Mouse (Mus musculus): ENCODE measurements at regions not wholly inside any gene's neighbourhood (a gene's known extent, or its start where the extent isn't known, plus 50 kb on each side); places are given as distances from the start of the nearest gene placed in this dataset.

DNA sequence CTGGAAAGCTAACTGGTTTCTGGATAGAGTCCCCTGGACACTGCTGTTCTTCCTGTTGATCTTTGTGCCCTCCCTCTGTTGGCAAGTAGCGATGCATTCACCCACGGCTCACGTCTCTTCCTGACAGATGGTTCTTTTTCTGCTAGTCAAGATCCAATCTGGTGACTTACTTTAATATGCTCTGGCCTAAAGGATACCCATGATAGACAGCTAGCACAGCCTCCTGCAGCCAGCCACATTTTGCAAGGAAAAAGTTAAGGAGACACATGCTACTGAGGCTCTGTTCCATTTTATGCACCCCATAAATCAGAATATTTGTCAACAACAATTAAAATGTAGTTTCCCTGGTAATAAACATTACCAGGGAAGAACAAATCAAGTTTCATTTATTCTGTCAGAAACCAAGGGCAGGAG is 410.3 kb upstream of the Tmpo start:
- intact Hi-C loops (cut with DNase I), result no loop called here

DNA sequence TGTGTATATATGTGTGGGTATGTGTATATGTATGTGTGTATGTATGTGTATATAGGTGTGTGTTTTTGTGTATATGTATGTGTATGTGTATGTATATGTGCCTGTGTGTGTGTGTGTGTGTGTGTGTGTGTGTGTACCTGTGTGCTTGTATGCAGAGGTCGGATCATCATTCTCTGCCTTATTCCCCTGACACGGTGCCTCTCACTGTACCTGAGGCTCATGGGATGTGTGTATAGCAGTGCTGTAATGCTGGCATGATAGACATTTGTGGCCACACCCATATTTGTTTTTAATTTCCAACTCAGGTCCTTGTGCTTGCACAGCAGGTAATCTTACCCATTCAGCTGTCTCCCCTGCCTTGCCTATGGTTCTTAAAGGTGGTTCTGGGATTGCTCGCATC is 402.1 kb upstream of the Tmpo start:
- intact Hi-C loops (cut with DNase I), result no loop called here

DNA sequence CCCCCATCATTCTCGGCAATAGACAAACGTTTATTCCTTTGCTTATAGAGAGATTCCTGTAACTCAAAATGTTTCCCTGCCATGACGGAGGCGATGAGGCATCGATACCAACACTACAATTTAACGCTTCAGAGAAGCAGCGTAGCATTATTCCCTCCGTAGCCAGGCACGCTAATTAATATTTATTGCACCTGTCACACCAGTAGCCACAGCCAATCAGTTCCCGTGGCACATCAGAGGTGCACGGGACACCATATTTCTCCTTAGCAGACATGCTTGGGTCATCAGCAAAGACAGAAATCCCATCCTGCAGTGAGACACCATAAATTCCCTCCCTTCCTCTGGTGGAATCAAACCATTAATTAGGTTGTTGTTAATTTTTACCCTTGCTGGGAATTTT is 399.8 kb upstream of the Tmpo start:
- intact Hi-C loops (cut with DNase I), result no loop called here

DNA sequence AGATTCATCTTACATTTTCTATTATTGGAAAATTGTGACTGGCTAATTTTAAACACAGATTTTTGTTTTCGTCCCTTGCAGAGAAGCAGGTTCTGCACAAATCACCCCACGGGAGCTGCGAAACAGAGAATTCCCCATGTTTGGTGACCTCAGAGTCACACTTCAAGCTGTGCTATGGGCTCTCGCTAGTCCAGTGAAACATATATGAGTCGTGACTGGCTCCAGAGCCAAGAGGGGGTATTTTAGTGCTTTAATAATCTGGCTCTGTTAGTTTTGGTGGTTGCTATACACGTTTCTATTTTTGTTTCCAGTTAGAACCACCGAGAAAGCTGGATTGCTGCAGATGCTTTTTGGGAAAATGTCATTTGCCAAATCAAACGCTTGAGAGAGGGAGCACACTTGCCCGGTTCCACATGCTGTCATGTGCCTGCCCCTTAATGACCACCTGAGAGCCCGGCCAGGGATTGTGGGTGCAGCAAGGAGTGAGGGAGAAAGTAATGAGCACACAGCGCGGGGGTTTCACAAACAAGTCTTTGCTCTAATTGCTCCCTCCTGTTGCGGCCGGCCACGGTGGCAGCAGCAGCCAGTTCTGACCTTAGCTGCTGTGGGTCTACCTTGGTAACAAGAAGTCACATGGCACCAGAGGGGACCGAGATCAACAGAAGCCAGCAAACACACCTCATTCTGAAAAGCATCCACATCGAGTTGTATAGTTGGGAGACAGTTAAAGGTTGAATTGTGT is 394.4 kb upstream of the Tmpo start:
- intact Hi-C loops (cut with DNase I), result no loop called here

DNA sequence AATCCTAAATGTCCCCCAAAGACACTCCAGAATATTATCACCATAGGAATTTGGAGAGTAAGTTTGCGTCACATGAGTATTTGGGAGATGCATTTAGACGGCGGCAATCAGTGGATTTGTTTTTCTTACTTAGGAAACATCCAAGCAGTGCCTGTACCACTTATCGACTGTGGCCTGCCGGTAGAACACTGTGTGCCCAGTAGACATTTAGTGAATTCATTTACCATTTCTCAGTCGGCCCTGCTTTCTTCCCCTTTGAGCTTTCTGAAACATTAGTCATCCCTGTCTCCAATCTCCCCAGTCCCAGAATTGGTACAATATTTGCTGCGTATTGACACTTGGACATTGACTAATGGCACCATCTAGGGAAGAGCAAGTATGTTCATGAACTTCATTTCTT is 391.7 kb upstream of the Tmpo start:
- intact Hi-C loops (cut with DNase I), result no loop called here

DNA sequence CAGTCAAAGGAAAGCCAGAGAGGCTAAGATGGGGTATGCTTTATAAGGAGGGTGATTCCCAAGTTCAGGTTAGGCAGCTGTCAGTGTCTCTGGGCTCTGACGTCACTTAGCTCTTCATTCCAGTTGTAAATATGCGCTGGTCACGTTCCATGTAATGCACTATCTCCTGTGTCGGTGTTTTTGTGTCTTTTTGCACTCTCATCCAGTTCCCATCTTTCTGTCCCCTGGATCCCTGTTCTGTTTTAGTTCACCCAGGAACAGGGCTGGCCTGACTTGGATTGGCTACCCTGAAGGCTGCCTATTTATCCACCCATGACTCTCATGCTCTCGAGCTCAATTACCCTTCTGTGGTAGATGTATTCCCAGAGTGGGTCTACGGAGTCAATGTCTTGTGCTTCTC is 387.9 kb upstream of the Tmpo start:
- intact Hi-C loops (cut with DNase I), result no loop called here

GRCm38 (mm10) chr10:91566116-91566774 is 385.1 kb upstream of the Tmpo start:
- intact Hi-C loops (cut with DNase I), result no loop called here

- intact Hi-C loops (cut with DNase I), result no loop called here
These were observed 378.2 kb upstream of the Tmpo start for GRCm38 (mm10) chr10:91559307-91559706.

DNA sequence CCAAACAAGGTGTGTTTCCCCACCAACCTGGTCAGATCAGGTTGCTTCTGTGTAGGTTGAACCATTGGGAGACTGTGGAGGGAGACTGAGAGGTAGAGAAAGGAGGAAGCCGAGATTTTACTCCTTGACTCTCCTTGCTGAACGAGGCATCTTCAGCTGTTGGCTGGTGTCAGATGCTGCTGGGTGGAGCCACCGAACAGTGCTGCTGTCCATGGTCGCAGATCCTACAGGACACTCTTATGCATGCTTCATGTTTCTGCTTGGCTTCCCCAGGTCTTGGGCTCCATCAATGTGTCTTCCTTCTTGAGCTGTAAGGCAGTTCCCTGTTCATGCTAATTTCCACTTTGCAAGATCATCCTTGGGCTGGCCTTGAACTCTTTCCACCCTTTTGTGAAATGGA is 367.0 kb upstream of the Tmpo start:
- intact Hi-C loops (cut with DNase I), result loop anchor here (10.0 kb wide), 1 partner anchor 1107 kb away; no protein-coding TSS in a partner anchor

GRCm38 (mm10) chr10:91546140-91546539 is 365.0 kb upstream of the Tmpo start:
- intact Hi-C loops (cut with DNase I), result loop anchor here (10.0 kb wide), 1 partner anchor 1109 kb away; no protein-coding TSS in a partner anchor

GRCm38 (mm10) chr10:91545421-91545820 is 364.3 kb upstream of the Tmpo start:
- intact Hi-C loops (cut with DNase I), result loop anchor here (10.0 kb wide), 1 partner anchor 1109 kb away; no protein-coding TSS in a partner anchor

GRCm38 (mm10) chr10:91543167-91543918 is 362.2 kb upstream of the Tmpo start:
- intact Hi-C loops (cut with DNase I), result loop anchor here (10.0 kb wide), 1 partner anchor 1111 kb away; no protein-coding TSS in a partner anchor

GRCm38 (mm10) chr10:91542201-91542604 is 361.1 kb upstream of the Tmpo start:
- intact Hi-C loops (cut with DNase I), result loop anchor here (10.0 kb wide), 1 partner anchor 1113 kb away; no protein-coding TSS in a partner anchor

DNA sequence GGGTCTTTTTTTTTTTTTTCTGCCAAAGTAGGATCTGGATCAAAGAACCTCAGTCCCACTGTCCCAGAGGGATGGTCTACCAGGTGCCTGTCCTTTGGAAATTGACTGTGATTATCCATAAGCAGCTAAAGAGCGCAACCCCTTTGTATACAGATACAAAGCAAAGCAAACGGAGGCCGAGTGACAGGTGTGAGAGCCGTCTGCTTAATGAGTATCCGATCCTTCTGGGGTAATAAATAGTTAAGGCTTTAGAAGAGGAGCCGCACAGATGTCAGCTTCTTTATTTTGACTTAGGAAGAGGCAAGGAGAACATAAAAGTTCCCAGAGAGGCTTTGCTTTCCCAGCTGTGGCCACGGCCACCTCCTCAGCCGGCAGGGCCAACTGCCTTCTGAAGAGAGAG is 356.1 kb upstream of the Tmpo start:
- intact Hi-C loops (cut with DNase I), result no loop called here

DNA sequence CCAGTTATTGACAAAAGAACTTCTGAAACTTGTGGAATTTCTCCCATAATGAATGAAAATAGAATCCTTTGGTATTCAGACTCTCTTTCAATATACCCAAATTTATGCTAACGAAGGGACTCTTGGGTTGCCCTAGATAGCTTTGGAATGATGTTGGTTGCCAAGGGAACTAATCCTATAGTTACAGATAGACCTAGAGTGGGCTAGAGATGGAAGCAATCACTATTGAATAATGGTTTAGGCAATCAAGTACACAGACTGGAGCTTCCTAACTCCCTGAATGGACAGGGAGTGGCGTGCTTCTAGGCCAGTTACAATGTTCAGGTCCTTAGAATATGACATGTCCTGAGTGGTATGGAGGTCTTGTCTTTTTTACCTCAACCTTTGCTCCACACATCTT is 354.3 kb upstream of the Tmpo start:
- intact Hi-C loops (cut with DNase I), result no loop called here

GRCm38 (mm10) chr10:91528305-91528704 is 347.2 kb upstream of the Tmpo start:
- intact Hi-C loops (cut with DNase I), result no loop called here

DNA sequence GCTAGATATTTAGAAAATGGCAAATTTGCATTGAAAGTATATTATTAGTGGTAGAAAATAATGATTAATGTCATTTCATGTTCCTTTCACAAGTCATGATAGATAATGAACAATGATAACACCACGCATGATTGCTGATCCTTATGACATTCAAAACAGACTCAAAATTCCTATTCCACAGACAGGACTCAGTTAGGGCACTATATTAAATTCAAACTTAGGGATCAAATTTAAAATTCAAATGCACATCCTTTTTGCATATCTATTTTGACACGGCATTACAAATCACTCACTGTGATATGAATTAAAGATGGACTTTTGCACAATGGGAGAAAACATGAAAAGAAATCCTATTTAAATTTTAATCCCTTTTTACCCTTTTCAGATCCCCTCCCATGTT is 340.1 kb upstream of the Tmpo start:
- intact Hi-C loops (cut with DNase I), result no loop called here

DNA sequence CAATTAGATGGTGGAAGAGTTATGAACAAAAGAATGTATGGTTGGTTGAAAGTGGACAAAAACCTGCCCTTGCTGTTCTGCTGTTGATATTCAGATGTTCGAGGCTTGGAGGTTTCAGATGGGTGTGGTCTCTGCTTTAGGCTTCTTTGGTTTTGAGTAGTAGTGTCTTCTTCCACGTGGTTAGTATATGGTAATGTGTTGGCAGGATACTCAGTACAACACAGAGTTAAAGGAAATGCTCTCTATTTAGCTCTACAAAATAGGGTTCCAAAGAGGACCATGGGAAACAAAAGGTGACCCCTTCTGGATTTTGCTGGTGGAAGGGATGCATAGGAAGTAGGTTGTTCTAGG is 333.9 kb upstream of the Tmpo start:
- intact Hi-C loops (cut with DNase I), result no loop called here

DNA sequence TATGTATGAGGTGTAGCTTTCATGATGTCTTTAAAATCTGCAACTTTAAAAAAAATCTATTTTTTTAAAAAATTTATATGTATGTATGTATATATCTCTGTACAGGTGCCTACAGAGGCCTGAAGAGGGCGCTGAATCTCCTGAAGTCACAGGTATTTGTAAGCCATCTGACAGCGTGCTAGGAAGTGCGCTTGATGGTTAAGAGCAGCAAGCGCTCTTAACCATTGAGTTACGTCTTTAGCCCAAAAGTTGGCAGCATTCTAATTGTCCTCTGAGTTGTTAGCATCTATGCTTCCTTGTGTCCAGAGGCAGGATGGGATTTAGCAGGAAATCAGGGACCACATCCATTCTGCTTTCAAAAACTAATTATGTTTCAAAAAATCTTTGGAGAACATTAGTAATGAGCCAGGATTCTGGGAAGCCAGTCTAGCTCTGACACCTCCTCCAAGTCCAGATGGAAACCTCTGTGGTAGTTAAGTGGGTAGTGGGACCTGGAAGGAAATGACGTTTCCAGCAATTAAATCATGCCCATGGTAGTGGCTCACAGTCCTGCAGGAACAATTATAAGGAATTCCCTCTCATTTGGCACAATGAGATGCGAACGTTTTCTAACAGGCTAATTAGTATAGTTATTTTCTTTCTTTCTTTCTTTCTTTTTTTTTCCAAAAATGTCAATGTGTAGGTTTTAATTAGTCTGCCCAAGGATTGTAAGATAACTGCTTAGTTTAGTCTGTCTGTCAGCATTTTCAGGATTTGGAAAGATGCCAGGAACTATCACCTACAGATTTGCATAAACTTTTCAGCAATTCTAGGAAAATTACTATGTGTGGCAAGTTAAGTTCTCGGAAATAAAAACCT is 333.3 kb upstream of the Tmpo start:
- intact Hi-C loops (cut with DNase I), result no loop called here

GRCm38 (mm10) chr10:91507038-91507437 is 325.9 kb upstream of the Tmpo start:
- intact Hi-C loops (cut with DNase I), result no loop called here

- intact Hi-C loops (cut with DNase I), result no loop called here
These were observed 323.8 kb upstream of the Tmpo start for GRCm38 (mm10) chr10:91504891-91505290.
